Mouse (Mus musculus) intestine, postnatal 0 days (tissue): Measurements from ENCODE around the gene Krtap5-5. TPM values are rescaled to one million over a fixed set of nuclear protein-coding genes. Genes with fewer than 3 reads are reported as not detected.
"Not testable (repeated sequence)": the region's sequence is repeated elsewhere in the genome, so short reads cannot be mapped to it uniquely, and the experiment has no call there.

ENCODE experiments used
- ATAC-seq: fragments of 200-750 bp; cut with Nextera tagmentation; 2 replicates; pipeline ENCODE4 v1.8.0; 2017; ENCODE audit warnings: mild to moderate bottlenecking, moderate TSS enrichment, moderate library complexity
- H3K27ac ChIP-seq: fragments of 300-500 bp; sonication (generic); 2 replicates; pipeline ENCODE4 v1.5.1; 2014; ENCODE audit warnings: mild to moderate bottlenecking, low read depth, low read length, moderate library complexity
- H3K27me3 ChIP-seq: fragments of 300-500 bp; sonication (generic); replicated peaks from 2 replicates; pipeline ENCODE4 v1.6.1; 2014; ENCODE audit warnings: low read length, mixed read lengths; ENCODE audit not compliant: control insufficient read depth, insufficient read depth
- H3K36me3 ChIP-seq: fragments of 300-500 bp; sonication (generic); 2 replicates; pipeline ENCODE4 v1.6.1; 2014; ENCODE audit warnings: mild to moderate bottlenecking, moderate library complexity; ENCODE audit not compliant: control insufficient read depth, insufficient read depth
- H3K4me1 ChIP-seq: fragments of 300-500 bp; sonication (generic); replicated peaks from 2 replicates; pipeline ENCODE4 v1.6.1; 2014; ENCODE audit warnings: antibody characterized with exemption, low read length, mixed read lengths; ENCODE audit not compliant: control insufficient read depth, insufficient read depth
- H3K4me2 ChIP-seq: fragments of 300-500 bp; sonication (generic); replicated peaks from 2 replicates; pipeline ENCODE4 v1.6.1; 2014; ENCODE audit warnings: low read depth, mild to moderate bottlenecking, moderate library complexity
- H3K4me3 ChIP-seq: fragments of 300-500 bp; sonication (generic); 2 replicates; pipeline ENCODE4 v1.5.1; 2014; ENCODE audit warnings: low read depth, low read length
- H3K9ac ChIP-seq: fragments of 300-500 bp; sonication (generic); 2 replicates; pipeline ENCODE4 v1.6.1; 2014; ENCODE audit warnings: mild to moderate bottlenecking, low read depth, low read length
- H3K9me3 ChIP-seq: fragments of 300-500 bp; sonication (generic); 2 replicates; pipeline ENCODE4 v1.6.1; 2016; ENCODE audit warnings: mixed run types; ENCODE audit not compliant: control insufficient read depth
- CTCF ChIP-seq: sonication (generic); IDR thresholded peaks from 2 replicates; pipeline ENCODE4 v1.5.1; 2016; ENCODE audit warnings: low read depth, mild to moderate bottlenecking, control low read depth, antibody characterized with exemption, moderate library complexity
- WGBS: fragments of 180-500 bp; shearing (Covaris S2); extraction: QIAGEN DNeasy Blood & Tissue Kit; methylation state at CpG from one replicate; pipeline ENCODE4 v1.1.7; 2014; 5-methylcytosine and 5-hydroxymethylcytosine counted together
- polyA plus RNA-seq: library from polyadenylated mRNA; unstranded; fragments of >200 nt; fragmentation: Nextera tagmentation; extraction: Ambion mirVana; gene quantifications from 2 replicates; pipeline ENCODE4 v1.2.1, GENCODE M21; 2015

The Krtap5-5 gene
- polyA plus RNA-seq = not detected in 2 replicates

- H3K9ac ChIP-seq, ATAC-seq, H3K27ac ChIP-seq, H3K36me3 ChIP-seq, H3K27me3 ChIP-seq, H3K9me3 ChIP-seq, H3K4me3 ChIP-seq, H3K4me2 ChIP-seq, H3K4me1 ChIP-seq: not testable (repeated sequence)
- WGBS = 61% methylated on average over 3 of the region's 3 CpGs
Observed at GRCm38 (mm10) chr7:142229871-142230270, at the start of gene Krtap5-5. Gene Krtap5-5 (minus strand): TSS chr7:142229971.

GRCm38 (mm10) chr7:142279291-142279690 is 49.5 kb upstream of the Krtap5-5 start:
- TF ChIP-seq CTCF = peak; percentile 52
- 92% methylated on average over 1 of the region's 1 CpGs for WGBS
- H3K4me3 ChIP-seq, H3K9ac ChIP-seq, H3K27ac ChIP-seq, ATAC-seq, H3K9me3 ChIP-seq, H3K4me2 ChIP-seq, H3K27me3 ChIP-seq, H3K36me3 ChIP-seq, H3K4me1 ChIP-seq: not testable (repeated sequence)

- H3K4me1 ChIP-seq, H3K27ac ChIP-seq, H3K27me3 ChIP-seq, H3K9ac ChIP-seq, H3K4me3 ChIP-seq, ATAC-seq, H3K4me2 ChIP-seq, H3K9me3 ChIP-seq, H3K36me3 ChIP-seq: not testable (repeated sequence)
- peak; percentile 75 for TF ChIP-seq CTCF
- WGBS = 0% methylated on average over 3 of the region's 3 CpGs
Observed at GRCm38 (mm10) chr7:142278183-142278582, 48.4 kb upstream of the Krtap5-5 start.

- H3K4me3 ChIP-seq, H3K4me2 ChIP-seq, H3K4me1 ChIP-seq, H3K9ac ChIP-seq, H3K9me3 ChIP-seq, H3K27me3 ChIP-seq, ATAC-seq, H3K36me3 ChIP-seq, H3K27ac ChIP-seq: not testable (repeated sequence)
Observed at GRCm38 (mm10) chr7:142274263-142274662, 44.5 kb upstream of the Krtap5-5 start, which contains the start of gene Gm4559. Gene Gm4559 (minus strand): TSS chr7:142274363.

- not testable (repeated sequence) for H3K4me3 ChIP-seq, H3K27me3 ChIP-seq, H3K9ac ChIP-seq, H3K4me2 ChIP-seq, H3K4me1 ChIP-seq, ATAC-seq, H3K9me3 ChIP-seq, H3K27ac ChIP-seq, H3K36me3 ChIP-seq
- 30% methylated on average over 1 of the region's 1 CpGs for WGBS
Observed at GRCm38 (mm10) chr7:142258254-142258653, 28.5 kb upstream of the Krtap5-5 start, which contains the start of gene Gm2431. Gene Gm2431 (minus strand): TSS chr7:142258354.

- no peaks in the 10 kb centered on the region for H3K36me3 ChIP-seq
- no peaks in the 10 kb centered on the region for H3K9me3 ChIP-seq
- H3K4me2 ChIP-seq = no peak overlapping the region
- 0% methylated on average over 2 of the region's 2 CpGs for WGBS
- 0 out of 2 replicates have a peak, but pooled peaks cover 5% of the 10 kb centered on the region for H3K27me3 ChIP-seq
- no peak overlapping the region for H3K27ac ChIP-seq
- peak; percentile 80 for TF ChIP-seq CTCF
- no peak overlapping the region for H3K9ac ChIP-seq
- ATAC-seq = no peak
- H3K4me1 ChIP-seq = no peaks in the 10 kb centered on the region
- H3K4me3 ChIP-seq = no peak overlapping the region
Observed at GRCm38 (mm10) chr7:142255517-142255916, 25.7 kb upstream of the Krtap5-5 start.

GRCm38 (mm10) chr7:142249824-142250223 is 20.1 kb upstream of the Krtap5-5 start:
- no peak for ATAC-seq
- TF ChIP-seq CTCF = peak; percentile 80
- 0 out of 2 replicates have a peak, but pooled peaks cover 10% of the 10 kb centered on the region for H3K27me3 ChIP-seq
- no peak overlapping the region for H3K4me2 ChIP-seq
- H3K4me1 ChIP-seq = no peaks in the 10 kb centered on the region
- no peak overlapping the region for H3K27ac ChIP-seq
- no peak overlapping the region for H3K9ac ChIP-seq
- H3K4me3 ChIP-seq = no peak overlapping the region
- H3K36me3 ChIP-seq = no peaks in the 10 kb centered on the region
- no peaks in the 10 kb centered on the region for H3K9me3 ChIP-seq
- WGBS = 0% methylated on average over 1 of the region's 1 CpGs
